Mouse (Mus musculus): Measurements from ENCODE around the gene Btbd35f10.
"Not testable (repeated sequence)": the region's sequence is repeated elsewhere in the genome, so short reads cannot be mapped to it uniquely, and the experiment has no call there.

The Btbd35f10 gene
- long read RNA-seq, experiment 1: 0 reads
- long read RNA-seq, experiment 2: 0 reads

GRCm38 (mm10) chrX:3752785-3753184 is at the start of gene Btbd35f10:
Gene Btbd35f10, minus strand, starts transcription at chrX:3752885.
- intact Hi-C loops (cut with DNase I): not testable (repeated sequence)
